30 mouse cellular contexts compared by ENCODE assay signal in the genomic region with DNA sequence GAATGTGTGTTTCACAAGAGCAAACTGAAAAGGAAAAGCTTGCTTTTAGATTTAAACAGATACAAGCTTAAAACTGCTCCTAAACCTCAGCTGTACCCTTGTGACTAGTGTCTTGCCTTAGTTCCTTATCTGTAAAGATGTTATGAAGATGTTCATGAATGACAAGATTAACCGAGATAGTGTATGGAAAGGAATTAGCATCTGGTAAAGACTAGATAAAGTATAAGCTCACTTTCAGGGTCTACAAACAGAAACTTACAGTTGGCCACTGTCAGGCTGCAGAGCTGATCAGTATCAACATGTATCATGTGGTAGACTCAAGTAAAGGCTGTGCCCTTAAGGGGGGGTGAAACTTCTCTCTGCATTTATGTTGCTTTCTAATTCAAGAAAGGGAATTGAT. TPM values are rescaled to one million over a fixed set of nuclear protein-coding genes. Genes with fewer than 3 reads are reported as not detected.
A peak's percentile ranks its signal among the peaks of the same experiment; 100 is the strongest.
DNase-seq lines count a peak whose midpoint lies in the region; ATAC-seq and TF ChIP-seq lines count a peak whose summit lies in the region.
"Had no signal": no experiment of that assay in that cellular context is flagged by ENCODE, and none has a peak within 500 bp of the region (broad histone marks: within the 10 kb centered on the region; RNA-seq: fewer than 3 reads in every experiment).

No protein-coding gene starts in this region.

- H3K4me2 ChIP-seq in midbrain, postnatal 0 days (ENCODE audit: low read depth, low read length, poor library complexity, severe bottlenecking) = no peak overlapping the region
- H3K4me2 ChIP-seq in forebrain, embryonic 15.5 days (replicated peaks) = no peak overlapping the region
- H3K4me2 ChIP-seq: embryonic facial prominence, embryonic 12.5 days; embryonic facial prominence, embryonic 15.5 days; forebrain, embryonic 12.5 days; heart, embryonic 11.5 days; heart, embryonic 15.5 days; hindbrain, embryonic 14.5 days had no signal

- H3K27me3 ChIP-seq in MEL (ENCODE audit: control insufficient read depth in 1 of 2, insufficient read depth in 2 of 2, low read length in 2 of 2) = no peaks in the 10 kb centered on the region
- H3K27me3 ChIP-seq in midbrain, postnatal 0 days (ENCODE audit: insufficient read depth, low read length) = no peaks in the 10 kb centered on the region
- H3K27me3 ChIP-seq in forebrain, embryonic 15.5 days = no peaks in the 10 kb centered on the region
- H3K27me3 ChIP-seq: embryonic facial prominence, embryonic 12.5 days; embryonic facial prominence, embryonic 15.5 days; forebrain, embryonic 12.5 days; heart, embryonic 15.5 days had no signal

- peaks cover 15 to 34% of the 10 kb centered on the region in 2 experiments for H3K4me1 ChIP-seq in MEL (ENCODE audit: control insufficient read depth in 1 of 2, insufficient read depth in 2 of 2, low read length in 2 of 2)
- H3K4me1 ChIP-seq in midbrain, postnatal 0 days (ENCODE audit: insufficient read depth, low read length) = no peaks in the 10 kb centered on the region
- no peaks in the 10 kb centered on the region for H3K4me1 ChIP-seq in forebrain, embryonic 15.5 days
- H3K4me1 ChIP-seq: embryonic facial prominence, embryonic 12.5 days; embryonic facial prominence, embryonic 15.5 days; forebrain, embryonic 12.5 days; heart, embryonic 15.5 days had no signal

- ATAC-seq in megakaryocyte, adult 5-6 weeks (ENCODE audit: poor library complexity, severe bottlenecking) = peak; percentile 70
- no peak for ATAC-seq in midbrain, postnatal 0 days (ENCODE audit: low FRiP score)
- no peak for ATAC-seq in forebrain, embryonic 15.5 days (replicated peaks)
- ATAC-seq: forebrain, embryonic 16.5 days; hindbrain, postnatal 0 days; inflammation-experienced regulatory T-cells, adult 6 months; intestine, embryonic 16.5 days had no signal

- peak; percentile 6 for DNase-seq in thymus, postnatal 0 days (ENCODE audit: low spot score)
- DNase-seq in thymus, postnatal 10 days (ENCODE audit: low spot score in 2 of 2) = no peak
- DNase-seq in MEL (ENCODE audit: low read depth, low spot score) = peak; percentile 41
- no peak for DNase-seq in midbrain, postnatal 0 days (ENCODE audit: low spot score)
- DNase-seq in heart, postnatal 36 days = no peak
- DNase-seq: adrenal gland, adult 8-10 months; adrenal gland, postnatal 25 days; cerebellum, adult 11-12 months; cerebellum, adult 8-10 months; cerebellum, postnatal 14 days; gastrocnemius, postnatal 10 days; gastrocnemius, postnatal 36 days; heart, adult 11 months; heart, postnatal 10 days; heart, postnatal 4 days had no signal

- TF ChIP-seq EP300 in MEL (IDR thresholded peaks at IDR 0.05; ENCODE audit: low read depth in 1 of 2, low read length in 2 of 2) = peak; percentile 69 to 85

- no peak for TF ChIP-seq CTCF in MEL (IDR thresholded peaks at IDR 0.05 in 2 of 3, conservative IDR thresholded peaks at IDR 0.05 in 1 of 3; ENCODE audit: control insufficient read depth in 1 of 3, insufficient read depth in 1 of 3, low read depth in 2 of 3, low read length in 3 of 3, poor library complexity in 1 of 3, severe bottlenecking in 1 of 3)
- no peak for TF ChIP-seq CTCF in midbrain, postnatal 0 days (IDR thresholded peaks at IDR 0.05)

- WGBS in midbrain, postnatal 0 days = 90% methylated on average over 1 of the region's 1 CpGs
- WGBS in forebrain, embryonic 15.5 days = 93% methylated on average over 1 of the region's 1 CpGs

- peaks cover 0 to 36% of the 10 kb centered on the region in 2 experiments; a peak in 2 of 4 replicates for H3K36me3 ChIP-seq in MEL (ENCODE audit: control insufficient read depth in 1 of 2, insufficient read depth in 2 of 2, low read length in 2 of 2)
- H3K36me3 ChIP-seq in midbrain, postnatal 0 days (ENCODE audit: insufficient read depth, low read length) = no peaks in the 10 kb centered on the region
- no peaks in the 10 kb centered on the region for H3K36me3 ChIP-seq in forebrain, embryonic 15.5 days
- H3K36me3 ChIP-seq: embryonic facial prominence, embryonic 12.5 days; embryonic facial prominence, embryonic 15.5 days; forebrain, embryonic 12.5 days; heart, embryonic 15.5 days had no signal

- no peak overlapping the region for H3K4me3 ChIP-seq in MEL (ENCODE audit: control insufficient read depth in 1 of 2, insufficient read depth in 1 of 2, low read depth in 2 of 2, low read length in 2 of 2)
- H3K4me3 ChIP-seq in midbrain, postnatal 0 days (ENCODE audit: low read depth, low read length) = no peak overlapping the region
- no peak overlapping the region for H3K4me3 ChIP-seq in forebrain, embryonic 15.5 days
- H3K4me3 ChIP-seq: embryonic facial prominence, embryonic 12.5 days; embryonic facial prominence, embryonic 15.5 days; forebrain, embryonic 12.5 days; heart, embryonic 15.5 days had no signal

- TF ChIP-seq RAD21 in MEL (IDR thresholded peaks at IDR 0.05; ENCODE audit: low read depth, low read length) = no peak

- H3K9me3 ChIP-seq in MEL (replicated peaks; ENCODE audit: insufficient read depth, low read length) = no peaks in the 10 kb centered on the region
- H3K9me3 ChIP-seq in midbrain, postnatal 0 days (ENCODE audit: low read length) = no peaks in the 10 kb centered on the region
- H3K9me3 ChIP-seq in forebrain, embryonic 15.5 days = no peaks in the 10 kb centered on the region
- H3K9me3 ChIP-seq: embryonic facial prominence, embryonic 12.5 days; embryonic facial prominence, embryonic 15.5 days; forebrain, embryonic 12.5 days; heart, embryonic 15.5 days had no signal

- H3K27ac ChIP-seq in MEL (ENCODE audit: control insufficient read depth, low read depth, low read length) = peak overlapping the region; percentile 60
- H3K27ac ChIP-seq in midbrain, postnatal 0 days (ENCODE audit: low read depth, low read length) = no peak overlapping the region
- H3K27ac ChIP-seq in forebrain, embryonic 15.5 days (replicated peaks) = no peak overlapping the region
- H3K27ac ChIP-seq: embryonic facial prominence, embryonic 12.5 days; embryonic facial prominence, embryonic 15.5 days; forebrain, embryonic 12.5 days; heart, embryonic 15.5 days; hindbrain, embryonic 14.5 days; hindbrain, postnatal 0 days had no signal

- no peaks in the 10 kb centered on the region for H3K79me2 ChIP-seq in MEL (ENCODE audit: control insufficient read depth, insufficient read depth, low read length, poor library complexity)

- intact Hi-C loops in heart, postnatal 36 days (cut with DNase I) = no loop called here

- TF ChIP-seq POLR2A in MEL (IDR thresholded peaks at IDR 0.05; ENCODE audit: control insufficient read depth in 1 of 2, insufficient read depth in 1 of 2, low read depth in 1 of 2, low read length in 2 of 2, poor library complexity in 1 of 2) = no peak

- H3K9ac ChIP-seq in MEL (ENCODE audit: control insufficient read depth, low read depth, low read length, poor library complexity, severe bottlenecking) = no peak overlapping the region
- no peak overlapping the region for H3K9ac ChIP-seq in midbrain, postnatal 0 days (replicated peaks; ENCODE audit: low read length, poor library complexity, severe bottlenecking)
- no peak overlapping the region for H3K9ac ChIP-seq in forebrain, embryonic 15.5 days (replicated peaks)
- H3K9ac ChIP-seq: embryonic facial prominence, embryonic 12.5 days; embryonic facial prominence, embryonic 15.5 days; forebrain, embryonic 12.5 days; heart, embryonic 15.5 days; hindbrain, embryonic 14.5 days had no signal

TF ChIP-seq in MEL, 35 proteins besides CTCF, POLR2A, EP300 and RAD21 (continues in another document):
- TF ChIP-seq MAX (IDR thresholded peaks at IDR 0.05; ENCODE audit: low read length) (no peak), HCFC1 (IDR thresholded peaks at IDR 0.05; ENCODE audit: low read depth, low read length) (no peak), NRF1 (IDR thresholded peaks at IDR 0.05; ENCODE audit: insufficient read depth, low read depth, low read length, poor library complexity, severe bottlenecking) (no peak), JUND (IDR thresholded peaks at IDR 0.05; ENCODE audit: low read depth, low read length) (no peak), USF2 (IDR thresholded peaks at IDR 0.05; ENCODE audit: borderline replicate concordance in 1 of 2, insufficient read depth in 1 of 2, low read depth in 1 of 2, low read length in 2 of 2) (no peak), ZMIZ1 (IDR thresholded peaks at IDR 0.05; ENCODE audit: low read depth, low read length) (no peak), MAZ (IDR thresholded peaks at IDR 0.05; ENCODE audit: low read depth, low read length) (no peak), NELFE (IDR thresholded peaks at IDR 0.05; ENCODE audit: low read depth, low read length) (no peak), ZKSCAN1 (IDR thresholded peaks at IDR 0.05; ENCODE audit: low read depth, low read length) (no peak), ZC3H11A (IDR thresholded peaks at IDR 0.05; ENCODE audit: low read depth, low read length) (no peak), MYC (IDR thresholded peaks at IDR 0.05; ENCODE audit: low read depth, low read length) (no peak), KAT2A (conservative IDR thresholded peaks at IDR 0.05; ENCODE audit: low read depth, low read length) (no peak), RCOR1 (IDR thresholded peaks at IDR 0.05; ENCODE audit: low read depth, low read length) (peak; percentile 16; the same call in 1 of the 2 replicates)

RNA-seq across cellular contexts. Expression of a gene that starts 1.9 kb away (rescaled TPM):
- polyA plus RNA-seq in thymus, postnatal 0 days (2015; fragmentation: Nextera tagmentation; extraction: Ambion mirVana) = 32.4 and 35.9 TPM in 2 replicates
- 1.6 and 3.7 TPM in 2 replicates for total RNA-seq in MEL (2012; rRNA removed)
- polyA plus RNA-seq in MEL (2012; ENCODE audit: insufficient read depth in 1 of 2, insufficient read length in 2 of 2, low read depth in 1 of 2, low replicate concordance in 2 of 2, missing spikeins in 1 of 2) = under 1 TPM in 1 of 2 experiments, not detected in 1; 0.24 TPM
- total RNA-seq in megakaryocyte, adult 5-6 weeks (2015) = 186 and 191 TPM in 2 replicates
- total RNA-seq in megakaryocyte, adult 5-6 weeks (2017) = 76.1 and 82.0 TPM in 2 replicates
- total RNA-seq in midbrain, postnatal 0 days (2014; rRNA removed) = 0.47 and 0.60 TPM in 2 replicates
- 0.11 and 0.77 TPM in 2 replicates for polyA plus RNA-seq in midbrain, postnatal 0 days (2015; fragmentation: Nextera tagmentation; extraction: Ambion mirVana)
- 0.20 and 0.42 TPM in 2 replicates for polyA plus RNA-seq in forebrain, embryonic 15.5 days (2015; fragmentation: Nextera tagmentation; extraction: Ambion mirVana)
- 1 to 10 TPM; 1.2 to 1.7 TPM for total RNA-seq in heart, postnatal 36 days (2021)
- total RNA-seq: ES-E14 had no signal

RNA-seq across cellular contexts. Expression of a gene that starts 31.6 kb away (rescaled TPM):
- polyA plus RNA-seq in thymus, postnatal 0 days (2015; fragmentation: Nextera tagmentation; extraction: Ambion mirVana) = 0.22 and 0.25 TPM in 2 replicates
- total RNA-seq in MEL (2012; rRNA removed) = not detected in 2 replicates
- not detected for polyA plus RNA-seq in MEL (2012; ENCODE audit: insufficient read depth in 1 of 2, insufficient read length in 2 of 2, low read depth in 1 of 2, low replicate concordance in 2 of 2, missing spikeins in 1 of 2)
- not detected in 2 replicates for total RNA-seq in megakaryocyte, adult 5-6 weeks (2015)
- total RNA-seq in megakaryocyte, adult 5-6 weeks (2017) = not detected in 2 replicates
- 0.09 TPM in 1 of 2 replicates, not detected in the other for total RNA-seq in midbrain, postnatal 0 days (2014; rRNA removed)
- 0.20 and 0.39 TPM in 2 replicates for polyA plus RNA-seq in midbrain, postnatal 0 days (2015; fragmentation: Nextera tagmentation; extraction: Ambion mirVana)
- not detected in 2 replicates for polyA plus RNA-seq in forebrain, embryonic 15.5 days (2015; fragmentation: Nextera tagmentation; extraction: Ambion mirVana)
- total RNA-seq in heart, postnatal 36 days (2021) = not detected
- total RNA-seq: ES-E14; gastrocnemius, postnatal 36 days; heart, adult 8-10 months; heart, postnatal 10 days; heart, postnatal 4 days had no signal
- polyA plus RNA-seq: embryonic facial prominence, embryonic 12.5 days; forebrain, embryonic 12.5 days; heart, embryonic 11.5 days; hindbrain, embryonic 11.5 days; inflammation-experienced regulatory T-cells, adult 6 months had no signal

Comparison
In these comparisons a context has a peak if more than half of its experiments do, and no peak if none do; other contexts are left out.
1. DNase-seq: peak in thymus, postnatal 0 days (single experiment) and MEL (single experiment); none in thymus, postnatal 10 days (0 of 2), midbrain, postnatal 0 days (single experiment) and heart, postnatal 36 days (0 of 2).
2. RNA of a gene that starts 1.9 kb away (total RNA-seq): 76.1 to 191 TPM in megakaryocyte, adult 5-6 weeks; 1.6 to 3.7 TPM in MEL, 1.2 to 1.7 TPM in heart, postnatal 36 days and 0.47 to 0.60 TPM in midbrain, postnatal 0 days; every median in the first group is over 10 times any median in the second.